Mouse (Mus musculus) hindbrain, embryonic 12.5 days (tissue): ENCODE results near the gene Ahdc1. TPM values are rescaled to one million over a fixed set of nuclear protein-coding genes. Genes with fewer than 3 reads are reported as not detected.

Experiments
- ATAC-seq: fragments of 200-750 bp; cut with Nextera tagmentation; 2 replicates; pipeline ENCODE4 v1.8.0; 2017; ENCODE audit warnings: moderate TSS enrichment; ENCODE audit not compliant: low FRiP score
- H3K27ac ChIP-seq: fragments of 300-500 bp; sonication (generic); 2 replicates; pipeline ENCODE4 v1.5.1; 2016; ENCODE audit warnings: mild to moderate bottlenecking
- H3K27me3 ChIP-seq: fragments of 300-500 bp; sonication (generic); 2 replicates; pipeline ENCODE4 v1.6.1; 2016; ENCODE audit warnings: mild to moderate bottlenecking
- H3K36me3 ChIP-seq: fragments of 300-500 bp; sonication (generic); 2 replicates; pipeline ENCODE4 v1.6.1; 2016; ENCODE audit warnings: mild to moderate bottlenecking
- H3K4me1 ChIP-seq: fragments of 300-500 bp; sonication (generic); 2 replicates; pipeline ENCODE4 v1.6.1; 2016
- H3K4me2 ChIP-seq: fragments of 300-500 bp; sonication (generic); replicated peaks from 2 replicates; pipeline ENCODE4 v1.6.1; 2016; ENCODE audit warnings: mild to moderate bottlenecking
- H3K4me3 ChIP-seq: fragments of 300-500 bp; sonication (generic); 2 replicates; pipeline ENCODE4 v1.5.1; 2016; ENCODE audit warnings: mild to moderate bottlenecking
- H3K9ac ChIP-seq: fragments of 300-500 bp; sonication (generic); 2 replicates; pipeline ENCODE4 v1.6.1; 2016; ENCODE audit warnings: mild to moderate bottlenecking, moderate library complexity
- H3K9me3 ChIP-seq: fragments of 300-500 bp; sonication (generic); replicated peaks from 2 replicates; pipeline ENCODE4 v1.6.1; 2016; ENCODE audit warnings: mild to moderate bottlenecking
- WGBS: fragments of 180-500 bp; shearing (Covaris S2); methylation state at CpG from one replicate; pipeline ENCODE4 v1.1.7; 2016; 5-methylcytosine and 5-hydroxymethylcytosine counted together
- polyA plus RNA-seq: library from polyadenylated mRNA; unstranded; fragments of >200 nt; fragmentation: Nextera tagmentation; extraction: Ambion mirVana; gene quantifications from 2 replicates; pipeline ENCODE4 v1.2.1, GENCODE M21; 2016

Gene Ahdc1
- polyA plus RNA-seq, 1 experiment from 2014 or later = 15.3 TPM

DNA sequence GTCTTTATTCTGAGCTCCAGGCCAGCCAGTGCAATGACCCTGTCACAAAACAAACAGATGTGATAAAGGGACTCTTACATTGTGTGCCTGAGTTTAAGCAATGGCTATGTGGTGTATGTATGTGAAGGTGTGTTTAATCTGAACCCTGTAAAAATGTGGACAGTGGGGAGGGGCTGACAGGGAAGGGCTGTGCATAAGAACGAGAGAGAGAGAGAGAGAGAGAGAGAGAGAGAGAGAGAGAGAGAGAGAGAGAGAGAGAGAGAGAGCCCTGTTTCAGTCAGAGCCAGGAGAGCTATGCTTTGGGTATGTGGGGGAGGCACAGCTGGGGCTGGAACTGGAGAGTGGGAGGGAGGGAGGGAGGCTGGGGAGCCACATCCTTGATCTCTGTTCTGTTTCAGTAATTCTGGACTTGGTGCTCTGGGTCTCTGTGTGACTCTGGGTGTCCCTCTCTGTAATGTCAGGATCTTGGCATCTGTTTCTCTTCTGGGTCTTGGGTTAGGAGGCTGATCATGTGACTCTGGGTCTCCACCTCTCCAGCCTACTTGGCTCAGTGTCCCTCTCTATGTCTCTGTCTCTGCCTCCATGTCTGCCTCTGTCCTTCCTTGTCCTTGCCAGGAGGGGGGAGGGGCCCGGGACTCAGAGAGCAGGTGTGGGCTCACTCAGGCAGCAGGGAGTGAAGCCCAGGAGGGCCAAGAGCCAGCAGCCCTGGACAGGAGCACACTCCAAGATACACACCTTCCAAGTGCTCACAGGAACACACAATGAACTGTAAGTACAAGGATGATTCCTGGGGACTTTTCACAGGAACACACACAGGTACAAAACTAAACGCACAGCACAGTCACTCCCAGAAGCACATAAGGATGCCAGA lies 73.2 kb downstream of the Ahdc1 start:
- Histone ChIP-seq H3K9me3 (no peaks in the 10 kb centered on the region), H3K27me3 (peaks cover 6% of the 10 kb centered on the region; the same call in 1 of the 2 replicates), H3K9ac (no peak overlapping the region; the same call in 1 of the 2 replicates), H3K36me3 (no peaks in the 10 kb centered on the region), H3K27ac (peak overlapping the region; percentile 71), H3K4me3 (no peak overlapping the region), H3K4me1 (peaks cover 50% of the 10 kb centered on the region), H3K4me2 (peak overlapping the region; percentile 84)
- peak; percentile 42; the same call in 1 of the 2 replicates for ATAC-seq
- WGBS = 15% methylated on average over 3 of the region's 3 CpGs

DNA sequence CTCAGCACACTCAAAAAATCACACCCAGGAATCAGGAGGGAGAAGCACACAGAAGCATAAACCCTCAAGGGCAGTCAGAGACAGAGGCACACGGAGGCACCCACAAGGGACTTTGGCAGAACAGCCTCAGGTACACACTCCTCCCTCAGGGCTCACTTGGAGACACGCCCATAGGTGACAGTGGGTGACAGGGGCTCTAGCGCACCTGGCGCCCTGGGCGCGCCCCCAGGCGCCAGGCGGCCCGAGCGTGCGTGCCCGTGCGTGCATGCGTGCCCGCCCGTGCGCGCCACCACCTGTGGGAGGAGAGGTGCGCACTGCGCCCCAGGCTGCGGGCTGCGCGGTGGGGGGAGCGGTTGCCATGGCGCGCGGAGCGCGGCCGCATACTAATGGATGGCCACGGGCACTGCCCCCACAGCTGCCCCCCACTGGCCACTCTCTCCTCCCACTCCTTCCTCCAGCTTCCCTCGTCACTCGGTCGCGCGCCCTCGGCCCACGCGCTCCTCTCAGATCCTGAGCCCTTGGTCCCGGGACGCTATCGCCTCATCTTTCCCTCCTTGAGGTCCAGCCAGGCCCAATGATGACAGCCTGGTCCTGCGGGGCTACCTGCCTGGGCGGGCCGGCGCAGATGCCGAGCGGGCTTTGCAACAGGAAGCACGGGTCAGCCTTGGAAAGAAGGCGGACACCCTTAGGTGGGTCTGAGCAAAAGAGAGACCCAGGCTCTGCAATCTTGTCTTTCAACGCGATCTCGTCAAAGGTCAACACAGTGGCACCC lies 74.1 kb downstream of the Ahdc1 start:
- no peaks in the 10 kb centered on the region for H3K9me3 ChIP-seq
- under 1% methylated on average over 43 of the region's 53 CpGs for WGBS
- peak overlapping the region; percentile 71 for H3K27ac ChIP-seq
- peaks cover 54% of the 10 kb centered on the region for H3K4me1 ChIP-seq
- H3K4me2 ChIP-seq = peak overlapping the region; percentile 84
- peak overlapping the region; percentile 36 for H3K4me3 ChIP-seq
- peak; percentile 51 for ATAC-seq
- H3K36me3 ChIP-seq = no peaks in the 10 kb centered on the region
- peaks cover 10% of the 10 kb centered on the region; the same call in 1 of the 2 replicates for H3K27me3 ChIP-seq
- peak overlapping the region; percentile 52 for H3K9ac ChIP-seq

DNA sequence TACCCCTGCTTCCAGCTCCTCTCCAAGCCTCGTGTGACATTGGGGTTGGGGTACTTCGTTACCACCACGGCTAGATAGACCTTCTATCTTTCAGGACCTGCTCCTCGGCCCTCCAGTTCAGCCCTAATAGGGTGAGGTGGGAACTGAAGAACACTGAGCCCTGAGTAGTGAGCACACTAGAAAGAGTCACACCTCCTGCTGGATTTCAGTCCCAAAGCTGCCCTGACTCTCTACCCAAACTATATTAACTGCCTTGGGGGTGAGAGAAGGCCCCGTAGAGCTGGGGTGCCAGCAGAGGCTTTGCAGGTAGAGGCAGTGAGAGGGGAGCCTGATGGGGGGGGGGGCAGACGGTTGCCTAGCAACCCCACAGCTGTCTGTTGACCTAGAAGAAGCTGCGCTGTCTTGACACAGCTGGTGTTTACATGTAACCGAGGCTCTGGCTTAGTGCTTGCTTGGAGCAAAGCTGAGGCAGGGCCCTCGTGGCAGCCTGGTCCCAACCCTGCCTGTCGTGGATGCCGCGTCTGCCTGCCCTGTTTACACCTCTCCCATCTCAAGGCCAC lies 74.8 kb downstream of the Ahdc1 start:
- H3K4me2 ChIP-seq = peak overlapping the region; percentile 84
- H3K27me3 ChIP-seq = peaks cover 10% of the 10 kb centered on the region; the same call in 1 of the 2 replicates
- peak; percentile 38; the same call in 1 of the 2 replicates for ATAC-seq
- peak overlapping the region; percentile 36 for H3K4me3 ChIP-seq
- 11% methylated on average over 12 of the region's 12 CpGs for WGBS
- H3K36me3 ChIP-seq = no peaks in the 10 kb centered on the region
- H3K9me3 ChIP-seq = no peaks in the 10 kb centered on the region
- no peak overlapping the region for H3K9ac ChIP-seq
- peaks cover 60% of the 10 kb centered on the region for H3K4me1 ChIP-seq
- peak overlapping the region; percentile 71 for H3K27ac ChIP-seq

DNA sequence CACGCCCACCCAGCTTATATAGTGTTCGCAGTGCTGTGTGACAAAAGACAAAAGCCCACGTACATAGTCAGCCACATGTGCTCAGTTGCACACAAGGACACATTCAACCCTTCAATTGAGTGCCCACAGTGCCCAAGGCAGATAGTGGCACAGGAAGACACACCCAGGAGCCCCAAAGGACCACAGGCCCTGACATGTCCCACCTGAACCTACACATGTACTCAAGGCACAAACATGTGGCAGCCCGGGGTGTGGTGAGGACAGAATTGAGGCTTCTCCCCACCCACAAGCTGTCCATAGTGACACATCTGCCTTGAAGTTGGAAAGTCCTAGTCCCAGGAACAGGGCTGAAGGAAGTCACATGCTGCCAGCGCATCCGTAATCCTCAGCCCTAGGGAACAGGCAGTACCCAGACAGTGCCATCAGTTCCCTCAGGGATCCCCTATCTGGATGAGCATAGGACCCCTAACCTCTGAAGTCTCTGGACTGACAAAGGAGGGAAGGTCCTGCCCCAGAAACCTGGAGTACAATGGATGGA lies 76.2 kb downstream of the Ahdc1 start:
- 87% methylated on average over 6 of the region's 6 CpGs for WGBS
- no peaks in the 10 kb centered on the region for H3K9me3 ChIP-seq
- H3K4me1 ChIP-seq = peaks cover 70% of the 10 kb centered on the region
- H3K4me2 ChIP-seq = no peak overlapping the region
- peak overlapping the region; percentile 0; the same call in 1 of the 2 replicates for H3K27ac ChIP-seq
- ATAC-seq = no peak
- peaks cover 10% of the 10 kb centered on the region; the same call in 1 of the 2 replicates for H3K27me3 ChIP-seq
- no peak overlapping the region for H3K4me3 ChIP-seq
- H3K36me3 ChIP-seq = no peaks in the 10 kb centered on the region
- no peak overlapping the region for H3K9ac ChIP-seq

DNA sequence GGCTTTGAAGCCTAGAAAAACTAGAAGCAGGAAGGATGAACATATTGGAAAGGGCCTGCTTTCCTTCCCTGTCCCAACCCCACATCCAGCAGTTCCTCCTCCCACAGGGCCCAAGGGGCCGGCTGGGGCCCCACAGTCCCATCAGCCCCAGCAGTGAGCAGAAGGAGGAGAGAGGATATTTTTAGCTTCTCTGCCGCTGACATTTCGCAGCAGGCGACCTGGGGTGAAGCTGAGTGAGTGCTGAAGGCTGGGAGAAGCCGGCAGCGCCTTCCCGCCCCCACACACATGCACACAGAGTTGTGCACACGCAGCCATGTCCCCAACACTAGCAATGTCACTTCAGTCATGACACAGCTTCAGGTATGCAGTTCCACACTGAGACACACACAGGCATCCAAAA lies 76.8 kb downstream of the Ahdc1 start:
- no peaks in the 10 kb centered on the region for H3K36me3 ChIP-seq
- WGBS = 56% methylated on average over 8 of the region's 8 CpGs
- H3K4me2 ChIP-seq = no peak overlapping the region
- ATAC-seq = no peak
- peaks cover 10% of the 10 kb centered on the region; the same call in 1 of the 2 replicates for H3K27me3 ChIP-seq
- no peaks in the 10 kb centered on the region for H3K9me3 ChIP-seq
- no peak overlapping the region for H3K4me3 ChIP-seq
- H3K27ac ChIP-seq = peak overlapping the region; percentile 0; the same call in 1 of the 2 replicates
- no peak overlapping the region for H3K9ac ChIP-seq
- H3K4me1 ChIP-seq = peaks cover 75% of the 10 kb centered on the region

DNA sequence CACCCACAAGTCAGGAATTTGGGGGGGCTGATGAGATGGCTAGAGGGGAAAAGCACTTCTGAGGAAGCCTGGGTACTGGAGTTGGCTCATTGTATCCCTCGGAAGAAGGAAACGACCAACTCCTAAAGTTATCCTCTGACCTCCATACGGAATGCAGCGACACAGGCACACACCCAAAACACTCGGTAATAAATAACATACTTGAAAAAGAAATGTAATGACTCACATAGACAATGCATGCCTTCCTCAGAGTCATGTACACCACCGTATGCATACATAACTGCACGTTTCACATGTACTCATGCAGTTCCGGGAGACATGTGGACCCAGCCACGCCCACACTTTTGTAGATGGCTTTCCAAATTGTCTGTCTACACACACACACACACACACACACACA lies 78.3 kb downstream of the Ahdc1 start:
- Histone ChIP-seq H3K4me1 (peaks cover 80% of the 10 kb centered on the region), H3K36me3 (no peaks in the 10 kb centered on the region), H3K27me3 (peaks cover 10% of the 10 kb centered on the region; the same call in 1 of the 2 replicates), H3K4me2 (no peak overlapping the region), H3K9me3 (no peaks in the 10 kb centered on the region), H3K9ac (no peak overlapping the region), H3K4me3 (no peak overlapping the region), H3K27ac (peak overlapping the region; percentile 84; the same call in 1 of the 2 replicates)
- WGBS = 89% methylated on average over 9 of the region's 9 CpGs
- ATAC-seq = no peak

DNA sequence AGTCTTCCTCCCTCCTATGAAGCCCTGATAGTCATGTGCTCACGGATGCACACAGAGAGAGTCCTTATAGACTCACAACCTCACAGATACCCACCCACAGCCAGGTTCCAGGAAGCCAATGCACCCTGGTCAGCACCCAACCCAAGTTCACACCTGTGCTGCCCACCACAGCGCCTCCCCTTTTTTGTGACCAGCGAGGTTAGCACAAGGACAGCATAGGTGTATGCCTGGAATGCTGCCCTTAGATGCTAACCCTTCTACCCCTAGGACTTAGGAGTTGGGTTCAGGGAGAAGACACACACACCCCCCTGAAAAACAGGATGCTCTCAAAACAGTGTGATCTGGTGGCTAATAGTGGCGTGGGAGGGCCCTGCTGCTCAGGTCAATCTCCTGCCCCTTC lies 78.7 kb downstream of the Ahdc1 start:
- Histone ChIP-seq H3K4me3 (no peak overlapping the region), H3K36me3 (no peaks in the 10 kb centered on the region), H3K9me3 (no peaks in the 10 kb centered on the region), H3K4me1 (peaks cover 80% of the 10 kb centered on the region), H3K4me2 (no peak overlapping the region; the same call in 1 of the 2 replicates), H3K9ac (peak overlapping the region; percentile 41; the same call in 1 of the 2 replicates), H3K27me3 (peaks cover 10% of the 10 kb centered on the region; the same call in 1 of the 2 replicates), H3K27ac (peak overlapping the region; percentile 84)
- 80% methylated on average over 4 of the region's 4 CpGs for WGBS
- no peak for ATAC-seq

DNA sequence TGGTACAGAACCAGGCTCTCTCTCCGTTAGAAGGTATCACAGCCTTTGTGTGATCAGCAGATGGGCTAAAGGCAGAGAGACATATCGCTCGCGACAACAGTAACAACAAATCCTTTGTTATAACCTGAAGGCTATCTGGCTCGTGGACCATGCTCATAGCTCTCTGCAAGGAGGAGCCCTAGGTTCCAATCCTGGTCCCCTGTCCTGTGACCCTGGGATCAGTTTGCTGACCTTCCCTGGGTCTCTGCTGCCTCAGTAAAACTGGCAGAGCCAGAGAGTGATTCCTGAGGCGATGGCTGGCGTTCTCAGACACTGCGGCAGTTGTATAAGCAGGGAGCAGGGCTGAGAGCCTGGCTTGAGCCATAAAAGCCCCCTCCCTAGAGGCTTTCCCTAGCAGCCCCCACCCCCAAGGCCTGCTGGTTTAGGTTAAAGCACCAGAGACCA lies 79.2 kb downstream of the Ahdc1 start:
- Histone ChIP-seq H3K9ac (peak overlapping the region; percentile 41), H3K9me3 (no peaks in the 10 kb centered on the region), H3K36me3 (no peaks in the 10 kb centered on the region), H3K4me1 (peaks cover 80% of the 10 kb centered on the region), H3K4me2 (peak overlapping the region; percentile 8; the same call in 1 of the 2 replicates), H3K27ac (peak overlapping the region; percentile 84), H3K27me3 (peaks cover 6% of the 10 kb centered on the region; the same call in 1 of the 2 replicates), H3K4me3 (no peak overlapping the region)
- WGBS = 38% methylated on average over 8 of the region's 8 CpGs
- ATAC-seq = no peak

DNA sequence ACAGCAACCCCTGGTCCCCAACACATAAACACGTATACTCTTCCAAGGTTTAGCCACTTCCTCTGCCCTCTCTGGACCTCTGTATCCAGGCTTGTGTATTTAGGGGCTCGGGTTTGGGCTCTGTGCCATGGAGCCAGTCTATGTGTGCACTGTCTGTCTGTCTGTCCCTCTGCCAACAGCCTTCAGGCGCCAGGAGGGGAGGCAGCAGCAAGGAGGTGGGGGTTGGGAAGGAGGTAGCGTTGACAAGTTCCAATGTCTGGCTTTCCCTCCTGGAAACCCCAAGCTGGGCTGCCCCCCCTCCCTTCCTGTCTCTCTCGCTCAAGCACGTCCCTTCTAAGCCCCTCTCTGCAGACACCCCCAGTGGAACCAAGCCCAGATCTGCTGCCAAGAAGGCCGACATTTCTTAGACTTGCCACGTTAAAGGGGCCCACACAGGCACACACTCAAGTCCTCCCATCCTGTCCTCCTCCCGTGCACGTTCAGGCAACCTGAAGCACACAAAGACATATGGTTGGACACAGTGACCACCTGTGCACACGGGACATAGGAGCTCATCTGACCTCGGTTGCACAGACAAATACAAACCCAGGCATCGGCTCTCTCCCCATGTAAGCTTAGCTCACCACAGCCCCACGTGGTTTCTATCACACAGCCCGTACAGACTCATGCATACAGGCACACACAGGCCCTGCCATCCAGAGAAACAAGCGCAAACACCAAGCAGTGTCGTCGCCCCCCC lies 79.8 kb downstream of the Ahdc1 start:
- H3K4me2 ChIP-seq = peak overlapping the region; percentile 8; the same call in 1 of the 2 replicates
- ATAC-seq = no peak
- H3K4me1 ChIP-seq = peaks cover 79% of the 10 kb centered on the region

DNA sequence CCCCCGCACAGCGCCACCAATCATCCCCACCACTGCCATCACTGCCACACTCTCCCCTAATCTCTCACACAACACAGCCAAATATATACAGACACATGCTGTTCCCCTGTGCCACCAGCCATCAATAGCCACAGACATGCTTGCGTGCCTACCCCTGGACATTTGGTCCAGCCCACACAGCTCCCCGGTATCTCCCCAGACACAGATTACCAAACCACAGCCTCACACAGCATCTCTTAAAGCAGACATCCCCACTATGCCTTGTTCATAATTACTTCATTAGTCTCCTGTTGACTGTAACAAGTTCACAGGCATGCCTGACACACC lies 80.4 kb downstream of the Ahdc1 start:
- H3K27ac ChIP-seq = peak overlapping the region; percentile 84; the same call in 1 of the 2 replicates
- ATAC-seq = no peak
- no peak overlapping the region for H3K4me2 ChIP-seq
- H3K9ac ChIP-seq = no peak overlapping the region
- no peak overlapping the region for H3K4me3 ChIP-seq
- no peaks in the 10 kb centered on the region for H3K36me3 ChIP-seq
- peaks cover 74% of the 10 kb centered on the region for H3K4me1 ChIP-seq
- 0 out of 2 replicates have a peak, but pooled peaks cover 3% of the 10 kb centered on the region for H3K27me3 ChIP-seq
- H3K9me3 ChIP-seq = no peaks in the 10 kb centered on the region
- WGBS = 81% methylated on average over 4 of the region's 4 CpGs

More for the DNA sequence above, 79.8 kb downstream of the Ahdc1 start:
- peak overlapping the region; percentile 41; the same call in 1 of the 2 replicates for H3K9ac ChIP-seq
- H3K27ac ChIP-seq = peak overlapping the region; percentile 84
- no peaks in the 10 kb centered on the region for H3K9me3 ChIP-seq
- H3K27me3 ChIP-seq = 0 out of 2 replicates have a peak, but pooled peaks cover 3% of the 10 kb centered on the region
- H3K4me3 ChIP-seq = no peak overlapping the region
- 43% methylated on average over 18 of the region's 18 CpGs for WGBS
- no peaks in the 10 kb centered on the region for H3K36me3 ChIP-seq

DNA sequence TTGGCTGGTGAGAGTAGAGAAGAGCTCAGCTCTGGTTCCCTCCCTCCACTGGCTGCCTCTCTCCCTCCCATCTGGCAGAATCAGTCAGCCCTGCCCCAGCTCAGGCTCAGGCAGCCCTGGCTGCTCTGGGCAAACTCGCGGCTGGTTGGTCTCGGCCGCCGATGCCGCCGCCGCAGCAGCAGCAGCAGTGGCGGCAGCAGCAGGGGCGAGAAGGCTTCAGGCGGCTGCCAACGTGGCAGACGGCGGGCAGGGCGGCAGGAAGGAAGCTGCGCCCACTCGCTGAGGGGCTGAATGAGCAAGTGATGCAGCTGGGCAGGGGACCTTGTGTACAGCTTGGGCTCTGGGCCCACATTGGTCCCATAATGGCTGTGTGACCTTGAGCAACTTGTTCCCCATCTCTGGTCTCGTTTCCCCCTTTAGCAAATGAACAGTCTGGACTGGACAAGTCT lies 81.4 kb downstream of the Ahdc1 start:
- 0 out of 2 replicates have a peak, but pooled peaks have one; percentile 34 for ATAC-seq
- Histone ChIP-seq H3K27me3 (0 out of 2 replicates have a peak, but pooled peaks cover 3% of the 10 kb centered on the region), H3K4me2 (peak overlapping the region; percentile 38), H3K9ac (no peak overlapping the region), H3K36me3 (no peaks in the 10 kb centered on the region), H3K9me3 (no peaks in the 10 kb centered on the region), H3K27ac (peak overlapping the region; percentile 70), H3K4me1 (peaks cover 66% of the 10 kb centered on the region), H3K4me3 (peak overlapping the region; percentile 10; the same call in 1 of the 2 replicates)
- 6% methylated on average over 18 of the region's 18 CpGs for WGBS
